Mouse (Mus musculus) ES-E14 (cell line): ENCODE results near the gene Carnmt1. TPM values are rescaled to one million over a fixed set of nuclear protein-coding genes. Genes with fewer than 3 reads are reported as not detected.
A peak's percentile ranks its signal among the peaks of the same experiment; 100 is the strongest.
"Not testable (repeated sequence)": the region's sequence is repeated elsewhere in the genome, so short reads cannot be mapped to it uniquely, and the experiment has no call there.

Experiments used
- DNase-seq: peaks from one replicate; pipeline ENCODE4 v3.0.0-alpha.2; 2013; ENCODE audit warnings: low read depth, low spot score
- H3K27ac ChIP-seq: 2 replicates; pipeline ENCODE4 v1.5.1; 2012; ENCODE audit warnings: low read depth, mild to moderate bottlenecking, low read length, moderate library complexity, mixed read lengths; ENCODE audit not compliant: poor library complexity, insufficient read depth, severe bottlenecking
- H3K36me3 ChIP-seq: 2 replicates; pipeline ENCODE4 v1.6.1; 2012; ENCODE audit warnings: mild to moderate bottlenecking, low read length, moderate library complexity, mixed read lengths; ENCODE audit not compliant: control insufficient read depth, poor library complexity, insufficient read depth, severe bottlenecking
- H3K4me1 ChIP-seq, 2 experiments: fragments of 150-350 bp in 1 of 2; sonication (generic) in 1 of 2; 2 replicates each; pipeline ENCODE4 v1.6.1; 2012; ENCODE audit warnings: low read length in 2 of 2, mild to moderate bottlenecking in 1 of 2, mixed read lengths in 1 of 2; ENCODE audit not compliant: control insufficient read depth in 2 of 2, insufficient read depth in 2 of 2, poor library complexity in 1 of 2
- H3K4me3 ChIP-seq, 2 experiments: fragments of 150-350 bp in 1 of 2; sonication (generic) in 1 of 2; 2 replicates each; pipeline ENCODE4 v1.5.1; 2012; ENCODE audit warnings: low read length in 2 of 2, low read depth in 1 of 2, mild to moderate bottlenecking in 1 of 2, mixed read lengths in 1 of 2; ENCODE audit not compliant: insufficient read depth in 1 of 2, poor library complexity in 1 of 2, severe bottlenecking in 1 of 2
- H3K9ac ChIP-seq: 2 replicates; pipeline ENCODE4 v1.6.1; 2012; ENCODE audit warnings: low read depth, mild to moderate bottlenecking, low read length, mixed read lengths; ENCODE audit not compliant: poor library complexity, insufficient read depth, severe bottlenecking
- H3K9me3 ChIP-seq: fragments of 150-350 bp; sonication (generic); 2 replicates; pipeline ENCODE4 v1.6.1; 2012; ENCODE audit warnings: low read depth, mild to moderate bottlenecking, low read length; ENCODE audit not compliant: control insufficient read depth, insufficient read depth
- CHD2 ChIP-seq: IDR thresholded peaks from 2 replicates; pipeline ENCODE4 v1.6.1; 2014; ENCODE audit warnings: mild to moderate bottlenecking, low read depth, low read length, inconsistent platforms
- HCFC1 ChIP-seq: IDR thresholded peaks from 2 replicates; pipeline ENCODE4 v1.6.1; 2012; ENCODE audit warnings: low read length, inconsistent platforms, borderline replicate concordance; ENCODE audit not compliant: insufficient read depth
- MAFK ChIP-seq: IDR thresholded peaks from 2 replicates; pipeline ENCODE4 v1.6.1; 2014; ENCODE audit warnings: mild to moderate bottlenecking, low read depth, low read length, inconsistent platforms; ENCODE audit not compliant: insufficient read depth
- ZC3H11A ChIP-seq: IDR thresholded peaks from 2 replicates; pipeline ENCODE4 v1.6.1; 2012; ENCODE audit warnings: low read depth, mild to moderate bottlenecking, inconsistent platforms, low read length, borderline replicate concordance
- ZNF384 ChIP-seq: IDR thresholded peaks from 2 replicates; pipeline ENCODE4 v1.6.1; 2012; ENCODE audit warnings: low read depth, low read length, inconsistent platforms
- in situ Hi-C, 2 experiments: fragments of 600-800 bp; cut with MboI; formaldehyde crosslinking; loops; one replicate each; pipeline ENCODE4 v1.15.1; 2025; ENCODE audit warnings: low sequenced_read_pairs in 2 of 2, inconsistent platforms in 1 of 2; ENCODE audit not compliant: unreplicated experiment in 2 of 2
- total RNA-seq: library from RNA; depleted of rRNA; stranded (reverse); fragments of 300-350 nt; gene quantifications from 2 replicates; pipeline ENCODE4 v1.2.3, GENCODE M21; 2012

Carnmt1 gene
- total RNA-seq, 1 experiment: 23.6 TPM

- peak within 1 kb of the TSS; percentile 94 to 98 for H3K4me3 ChIP-seq
- DNase-seq: peak; percentile 98
- H3K9me3 ChIP-seq: no peaks in the 10 kb centered on the region
- H3K36me3 ChIP-seq: peaks cover 3% of the 10 kb centered on the region
- H3K9ac ChIP-seq: peak within 1 kb of the TSS; percentile 98
- in situ Hi-C loops: no loop called here
- H3K4me1 ChIP-seq: peaks cover 4 to 6% of the 10 kb centered on the region in 2 experiments; a peak in 2 of 4 replicates
- peak within 1 kb of the TSS; percentile 94 for H3K27ac ChIP-seq
- TF ChIP-seq ZNF384 (no peak; the same call in 1 of the 2 replicates), HCFC1 (peak; percentile 64; the same call in 1 of the 2 replicates)
Measured at GRCm38 (mm10) chr19:18712866-18713300, 42.3 kb downstream of the Carnmt1 start, which contains the start of gene D030056L22Rik. Gene D030056L22Rik, plus strand, starts transcription at chr19:18713193.

GRCm38 (mm10) chr19:18713357-18713756 is 42.8 kb downstream of the Carnmt1 start:
- H3K36me3 ChIP-seq, H3K4me1 ChIP-seq, DNase-seq, in situ Hi-C loops, H3K9me3 ChIP-seq: not testable (repeated sequence)
- peak overlapping the region; percentile 98 for H3K9ac ChIP-seq
- peak overlapping the region; percentile 94 to 98 for H3K4me3 ChIP-seq
- H3K27ac ChIP-seq: peak overlapping the region; percentile 75

DNA sequence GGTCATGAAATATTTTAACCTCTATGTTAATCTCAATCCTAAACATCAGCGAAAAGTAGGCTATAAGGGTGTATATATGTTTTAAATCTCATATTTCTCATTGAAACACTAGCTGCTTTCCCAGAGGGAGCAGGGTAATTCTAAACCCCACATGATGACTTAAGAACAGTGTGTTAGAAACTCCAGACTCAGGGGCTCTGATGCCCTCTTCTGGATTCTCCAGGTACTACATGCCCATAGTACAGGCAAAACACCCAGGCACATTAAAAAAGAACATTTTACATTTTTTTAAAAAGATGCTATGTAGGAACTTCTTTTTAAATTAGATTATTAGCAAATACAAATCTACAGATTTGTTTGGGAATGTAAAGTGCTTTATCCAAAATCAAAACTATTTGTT is 45.8 kb downstream of the Carnmt1 start:
- H3K4me3 ChIP-seq: no peak overlapping the region
- no peaks in the 10 kb centered on the region for H3K9me3 ChIP-seq
- TF ChIP-seq HCFC1 (no peak), ZC3H11A (peak; percentile 29; the same call in 1 of the 2 replicates)
- no peak overlapping the region for H3K27ac ChIP-seq
- H3K9ac ChIP-seq: no peak overlapping the region
- 0 out of 4 replicates have a peak, but pooled peaks cover 0 to 5% of the 10 kb centered on the region in 2 experiments for H3K4me1 ChIP-seq
- peaks cover 3% of the 10 kb centered on the region for H3K36me3 ChIP-seq
- DNase-seq: peak; percentile 61
- in situ Hi-C loops: no loop called here

DNA sequence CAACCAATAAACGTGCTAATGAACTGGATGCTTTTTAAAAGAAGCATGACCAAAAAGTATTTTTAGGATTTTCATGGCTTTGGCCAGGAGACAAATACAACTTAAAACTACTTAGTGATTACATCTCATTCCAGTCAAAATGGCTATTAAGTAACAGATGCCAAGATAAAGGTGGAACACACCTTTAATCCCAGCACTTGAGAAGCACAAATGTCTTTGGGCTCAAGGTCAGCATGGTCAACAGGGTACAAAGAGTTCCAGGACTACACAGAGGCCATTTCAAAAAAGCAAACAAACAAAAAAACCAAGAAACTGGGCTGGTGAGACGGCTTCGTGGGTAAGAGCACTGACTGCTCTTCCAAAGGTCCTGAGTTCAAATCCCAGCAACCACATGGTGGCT is 49.8 kb downstream of the Carnmt1 start:
- TF ChIP-seq ZC3H11A: no peak
- in situ Hi-C loops: no loop called here
- Histone ChIP-seq H3K36me3 (peaks cover 3% of the 10 kb centered on the region), H3K9me3 (no peaks in the 10 kb centered on the region), H3K4me1 (0 out of 4 replicates have a peak, but pooled peaks cover 0 to 2% of the 10 kb centered on the region in 2 experiments), H3K27ac (no peak overlapping the region), H3K4me3 (no peak overlapping the region), H3K9ac (no peak overlapping the region)
- DNase-seq: no peak

GRCm38 (mm10) chr19:18725186-18725585 is 54.6 kb downstream of the Carnmt1 start:
- H3K4me1 ChIP-seq: no peaks in the 10 kb centered on the region
- H3K9ac ChIP-seq: no peak overlapping the region
- in situ Hi-C loops: no loop called here
- no peak for TF ChIP-seq HCFC1
- no peak for TF ChIP-seq CHD2
- no peak for TF ChIP-seq ZNF384
- TF ChIP-seq MAFK: no peak
- no peak for TF ChIP-seq ZC3H11A
- DNase-seq: no peak
- H3K4me3 ChIP-seq: no peak overlapping the region
- no peak overlapping the region for H3K27ac ChIP-seq
- no peaks in the 10 kb centered on the region for H3K9me3 ChIP-seq
- no peaks in the 10 kb centered on the region for H3K36me3 ChIP-seq
